ENCODE assay signal across 8 mouse cellular contexts in genomic region chr14:24067657-24068056, GRCm38 (mm10). TPM values are rescaled to one million over a fixed set of nuclear protein-coding genes. Genes with fewer than 3 reads are reported as not detected.
A peak's percentile ranks its signal among the peaks of the same experiment; 100 is the strongest.
DNase-seq lines count a peak whose midpoint lies in the region; ATAC-seq and TF ChIP-seq lines count a peak whose summit lies in the region.

No protein-coding gene starts in this region.

- H3K27ac ChIP-seq in liver, postnatal 0 days (ENCODE audit: low read depth), result no peak overlapping the region

- no peak for TF ChIP-seq EP300 in liver, postnatal 0 days (IDR thresholded peaks at IDR 0.05; ENCODE audit: low read depth)

- no peak overlapping the region for H3K4me3 ChIP-seq in liver, postnatal 0 days (ENCODE audit: low read depth, low read length)

- no peak for ATAC-seq in liver, postnatal 0 days
- ATAC-seq in erythroid progenitor cell, adult 5-6 weeks (replicated peaks; ENCODE audit: low FRiP score, poor library complexity, severe bottlenecking), result no peak

- H3K4me1 ChIP-seq in liver, postnatal 0 days (ENCODE audit: insufficient read depth), result no peaks in the 10 kb centered on the region

- no peak overlapping the region for H3K4me2 ChIP-seq in liver, postnatal 0 days (ENCODE audit: low read depth, low read length)

- WGBS in liver, postnatal 0 days (ENCODE audit: insufficient replicate concordance), result 32% methylated on average over 6 of the region's 6 CpGs

- peak; percentile 81 for TF ChIP-seq CTCF in liver, postnatal 0 days (IDR thresholded peaks at IDR 0.05; ENCODE audit: low read depth)

- peak; percentile 17 to 53 for DNase-seq in spleen, postnatal 10 days (ENCODE audit: low spot score in 2 of 2)
- no peak for DNase-seq in spleen, postnatal 36 days (ENCODE audit: low spot score in 2 of 2)
- DNase-seq in brain, adult 2 months (ENCODE audit: low read depth, low spot score), result peak; percentile 79
- DNase-seq in forelimb bud, embryonic 11.5 days (ENCODE audit: low read depth, low spot score), result peak; percentile 72
- peak; percentile 63 to 89 for DNase-seq in kidney, postnatal 36 days
- peak; percentile 58 for DNase-seq in liver, postnatal 0 days
- DNase-seq in skeletal muscle tissue, adult 2 months (ENCODE audit: low read depth, low spot score), result peak; percentile 40

- no peaks in the 10 kb centered on the region for H3K9me3 ChIP-seq in liver, postnatal 0 days (ENCODE audit: low read length)

- no peaks in the 10 kb centered on the region for H3K27me3 ChIP-seq in liver, postnatal 0 days (ENCODE audit: insufficient read depth, low read length)

- H3K9ac ChIP-seq in liver, postnatal 0 days (replicated peaks), result no peak overlapping the region

- no peaks in the 10 kb centered on the region for H3K36me3 ChIP-seq in liver, postnatal 0 days (replicated peaks; ENCODE audit: insufficient read depth, low read length)

RNA-seq across cellular contexts. Expression of gene Kcnma1, which starts 53.4 kb away (rescaled TPM):
- 0.04 and 0.08 TPM in 2 replicates for polyA plus RNA-seq in liver, postnatal 0 days (2015; fragmentation: Nextera tagmentation; extraction: Ambion mirVana)
- total RNA-seq in erythroid progenitor cell, adult 5-6 weeks (2015; ENCODE audit: low replicate concordance), result not detected in 2 replicates
- not detected in 2 replicates for total RNA-seq in erythroid progenitor cell, adult 5-6 weeks (2017; ENCODE audit: low replicate concordance)

Comparison
In these comparisons a context has a peak if more than half of its experiments do, and no peak if none do; other contexts are left out.
1. DNase-seq: peak in spleen, postnatal 10 days (2 of 2), brain, adult 2 months (single experiment), forelimb bud, embryonic 11.5 days (single experiment), kidney, postnatal 36 days (2 of 2), liver, postnatal 0 days (single experiment) and skeletal muscle tissue, adult 2 months (single experiment); none in spleen, postnatal 36 days (0 of 2).